7 mouse cellular contexts compared by ENCODE assay signal in the genomic region with DNA sequence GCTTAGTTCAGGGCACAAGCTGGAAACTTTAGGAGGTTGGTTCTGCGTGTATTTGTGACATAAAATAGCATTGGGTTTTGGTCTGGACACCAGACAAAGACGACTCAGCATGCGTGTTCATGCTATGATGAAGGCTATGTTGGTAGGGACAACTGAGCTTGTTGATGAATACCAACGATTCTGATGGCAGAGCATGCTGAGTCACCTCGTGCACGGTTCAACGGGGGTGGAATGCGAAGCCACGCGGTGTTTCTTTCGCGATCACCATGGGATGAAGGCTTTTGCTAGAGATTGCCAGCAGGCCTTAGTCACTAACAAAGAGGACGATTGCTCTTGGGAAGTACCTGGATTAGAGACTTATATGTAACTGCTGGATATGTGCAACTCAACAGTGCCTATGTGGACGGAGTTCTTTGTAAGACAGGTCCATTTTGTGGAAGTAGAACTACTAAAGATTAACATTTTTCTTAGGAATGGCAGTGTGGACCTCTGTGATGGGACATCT. TPM values are rescaled to one million over a fixed set of nuclear protein-coding genes. Genes with fewer than 3 reads are reported as not detected.
DNase-seq lines count a peak whose midpoint lies in the region; ATAC-seq and TF ChIP-seq lines count a peak whose summit lies in the region.

No protein-coding gene starts in this region.

- ATAC-seq in embryonic facial prominence, embryonic 15.5 days (ENCODE audit: insufficient number of reproducible peaks, low FRiP score, low TSS enrichment, low read depth) = no peak
- ATAC-seq in intestine, embryonic 16.5 days = peak; percentile 14
- ATAC-seq in megakaryocyte-erythroid progenitor cell, adult 5-6 weeks (replicated peaks; ENCODE audit: low FRiP score, low TSS enrichment, poor library complexity, severe bottlenecking) = peak; percentile 14

- peaks cover 17% of the 10 kb centered on the region for H3K4me1 ChIP-seq in embryonic facial prominence, embryonic 15.5 days
- H3K4me1 ChIP-seq in intestine, embryonic 16.5 days (ENCODE audit: control insufficient read depth, insufficient read depth, low read length) = peaks cover 8% of the 10 kb centered on the region

- H3K4me2 ChIP-seq in embryonic facial prominence, embryonic 15.5 days (replicated peaks) = peak overlapping the region; percentile 63
- H3K4me2 ChIP-seq in intestine, embryonic 16.5 days (ENCODE audit: low read depth, low read length) = peak overlapping the region; percentile 72

- peak overlapping the region; percentile 91 for H3K4me3 ChIP-seq in left cerebral cortex, adult 2 months
- H3K4me3 ChIP-seq in embryonic facial prominence, embryonic 15.5 days (replicated peaks) = peak overlapping the region; percentile 80
- H3K4me3 ChIP-seq in intestine, embryonic 16.5 days (ENCODE audit: low read length) = peak overlapping the region; percentile 87

- 0% methylated on average over 14 of the region's 14 CpGs for WGBS in embryonic facial prominence, embryonic 15.5 days
- WGBS in intestine, embryonic 16.5 days = under 1% methylated on average over 14 of the region's 14 CpGs

- peak in 1 of 2 experiments; percentile 49 for DNase-seq in left cerebral cortex, adult 2 months (ENCODE audit: extremely low spot score in 1 of 2, low spot score in 2 of 2)
- no peak for DNase-seq in left cerebral cortex, postnatal 4 days
- peak; percentile 67 for DNase-seq in ZHBTc4 (ENCODE audit: low read depth, low spot score)
- DNase-seq in cerebellum, adult 11 months = no peak

- no peaks in the 10 kb centered on the region for H3K27me3 ChIP-seq in embryonic facial prominence, embryonic 15.5 days
- H3K27me3 ChIP-seq in intestine, embryonic 16.5 days (replicated peaks; ENCODE audit: control insufficient read depth, insufficient read depth, low read length) = no peaks in the 10 kb centered on the region

- peak overlapping the region; percentile 75 for H3K9ac ChIP-seq in embryonic facial prominence, embryonic 15.5 days
- peak overlapping the region; percentile 94 for H3K9ac ChIP-seq in intestine, embryonic 16.5 days (ENCODE audit: low read depth, low read length)

- H3K36me3 ChIP-seq in embryonic facial prominence, embryonic 15.5 days = peaks cover 35% of the 10 kb centered on the region
- H3K36me3 ChIP-seq in intestine, embryonic 16.5 days (ENCODE audit: control insufficient read depth, insufficient read depth, low read length) = peaks cover 11% of the 10 kb centered on the region; the same call in 1 of the 2 replicates

- intact Hi-C loops in left cerebral cortex, adult 2 months (cut with DNase I) = loop anchor here (2.0 to 10.0 kb wide), 3 partner anchors 35 to 291 kb away; partner anchors contain the start of genes Cenpl, Dars2 and Rabgap1l
- intact Hi-C loops in left cerebral cortex, postnatal 4 days (cut with DNase I) = no loop called here

- H3K9me3 ChIP-seq in embryonic facial prominence, embryonic 15.5 days (replicated peaks) = no peaks in the 10 kb centered on the region
- H3K9me3 ChIP-seq in intestine, embryonic 16.5 days (ENCODE audit: control insufficient read depth, low read length) = no peaks in the 10 kb centered on the region

- no peak for TF ChIP-seq CTCF in left cerebral cortex, adult 2 months (IDR thresholded peaks at IDR 0.05)

- peak overlapping the region; percentile 98 for H3K27ac ChIP-seq in left cerebral cortex, adult 2 months
- H3K27ac ChIP-seq in embryonic facial prominence, embryonic 15.5 days (replicated peaks) = peak overlapping the region; percentile 98
- peak overlapping the region; percentile 94 for H3K27ac ChIP-seq in intestine, embryonic 16.5 days (ENCODE audit: low read length)

RNA-seq across cellular contexts. Expression of gene Zbtb37, which starts 0.7 kb away (rescaled TPM):
- 10 to 100 TPM; 18.2 to 20.0 TPM for total RNA-seq in left cerebral cortex, adult 2 months (2021)
- 10 to 100 TPM; 39.2 to 46.5 TPM for total RNA-seq in left cerebral cortex, postnatal 4 days (2021)
- polyA plus RNA-seq in embryonic facial prominence, embryonic 15.5 days (2015; fragmentation: Nextera tagmentation; extraction: Ambion mirVana) = 7.8 and 8.1 TPM in 2 replicates
- polyA plus RNA-seq in intestine, embryonic 16.5 days (2015; fragmentation: Nextera tagmentation; extraction: Ambion mirVana) = 3.4 and 4.3 TPM in 2 replicates
- total RNA-seq in megakaryocyte-erythroid progenitor cell, adult 5-6 weeks (2014; fragmentation: Nextera tagmentation) = 5.4 and 11.5 TPM in 2 replicates
- 7.5 and 8.3 TPM in 2 replicates for total RNA-seq in megakaryocyte-erythroid progenitor cell, adult 5-6 weeks (2017)

RNA-seq across cellular contexts. Expression of gene Dars2, which starts 35.1 kb away (rescaled TPM):
- 10 to 100 TPM; 20.0 to 20.9 TPM for total RNA-seq in left cerebral cortex, adult 2 months (2021)
- 10 to 100 TPM; 22.4 to 25.7 TPM for total RNA-seq in left cerebral cortex, postnatal 4 days (2021)
- 24.5 and 29.5 TPM in 2 replicates for polyA plus RNA-seq in embryonic facial prominence, embryonic 15.5 days (2015; fragmentation: Nextera tagmentation; extraction: Ambion mirVana)
- polyA plus RNA-seq in intestine, embryonic 16.5 days (2015; fragmentation: Nextera tagmentation; extraction: Ambion mirVana) = 43.1 and 47.5 TPM in 2 replicates
- total RNA-seq in megakaryocyte-erythroid progenitor cell, adult 5-6 weeks (2014; fragmentation: Nextera tagmentation) = 35.8 and 58.5 TPM in 2 replicates
- total RNA-seq in megakaryocyte-erythroid progenitor cell, adult 5-6 weeks (2017) = 36.9 and 52.1 TPM in 2 replicates

RNA-seq across cellular contexts. Expression of gene Cenpl, which starts 35.2 kb away (rescaled TPM):
- total RNA-seq in left cerebral cortex, adult 2 months (2021) = 1 to 10 TPM; 1.4 TPM
- 1 to 10 TPM; 3.5 to 4.7 TPM for total RNA-seq in left cerebral cortex, postnatal 4 days (2021)
- polyA plus RNA-seq in embryonic facial prominence, embryonic 15.5 days (2015; fragmentation: Nextera tagmentation; extraction: Ambion mirVana) = 25.9 and 28.9 TPM in 2 replicates
- polyA plus RNA-seq in intestine, embryonic 16.5 days (2015; fragmentation: Nextera tagmentation; extraction: Ambion mirVana) = 21.0 and 26.1 TPM in 2 replicates
- total RNA-seq in megakaryocyte-erythroid progenitor cell, adult 5-6 weeks (2014; fragmentation: Nextera tagmentation) = 25.2 and 28.3 TPM in 2 replicates
- total RNA-seq in megakaryocyte-erythroid progenitor cell, adult 5-6 weeks (2017) = 5.9 and 10.2 TPM in 2 replicates

RNA-seq across cellular contexts. Expression of gene Serpinc1, which starts 56.9 kb away (rescaled TPM):
- total RNA-seq in left cerebral cortex, adult 2 months (2021) = under 1 TPM; 0.25 to 0.68 TPM
- under 1 TPM; 0.22 to 0.34 TPM for total RNA-seq in left cerebral cortex, postnatal 4 days (2021)
- polyA plus RNA-seq in embryonic facial prominence, embryonic 15.5 days (2015; fragmentation: Nextera tagmentation; extraction: Ambion mirVana) = 2.5 and 2.7 TPM in 2 replicates
- 5.4 and 16.6 TPM in 2 replicates for polyA plus RNA-seq in intestine, embryonic 16.5 days (2015; fragmentation: Nextera tagmentation; extraction: Ambion mirVana)
- total RNA-seq in megakaryocyte-erythroid progenitor cell, adult 5-6 weeks (2014; fragmentation: Nextera tagmentation) = 0.35 and 0.42 TPM in 2 replicates
- 1.1 TPM in 1 of 2 replicates, not detected in the other for total RNA-seq in megakaryocyte-erythroid progenitor cell, adult 5-6 weeks (2017)
